Mouse (Mus musculus) kidney, embryonic 14.5 days (tissue): ENCODE data around the gene Upf3a. TPM values are rescaled to one million over a fixed set of nuclear protein-coding genes. Genes with fewer than 3 reads are reported as not detected.
A peak's percentile ranks its signal among the peaks of the same experiment; 100 is the strongest.
"Not testable (repeated sequence)": the region's sequence is repeated elsewhere in the genome, so short reads cannot be mapped to it uniquely, and the experiment has no call there.

Experiments used
- ATAC-seq: fragments of 200-750 bp; cut with Nextera tagmentation; 2 replicates; pipeline ENCODE4 v1.8.0; 2017; ENCODE audit warnings: moderate number of reproducible peaks, mild to moderate bottlenecking, moderate TSS enrichment, moderate library complexity; ENCODE audit not compliant: low FRiP score, low TSS enrichment
- H3K27ac ChIP-seq: fragments of 300-500 bp; sonication (generic); 2 replicates; pipeline ENCODE4 v1.5.1; 2014; ENCODE audit warnings: low read depth, mild to moderate bottlenecking, low read length, moderate library complexity, mixed read lengths
- H3K27me3 ChIP-seq: fragments of 300-500 bp; sonication (generic); 2 replicates; pipeline ENCODE4 v1.6.1; 2014; ENCODE audit warnings: mild to moderate bottlenecking, low read length; ENCODE audit not compliant: control insufficient read depth, insufficient read depth
- H3K36me3 ChIP-seq: fragments of 300-500 bp; sonication (generic); 2 replicates; pipeline ENCODE4 v1.6.1; 2014; ENCODE audit warnings: low read length, mixed read lengths; ENCODE audit not compliant: control insufficient read depth, insufficient read depth
- H3K4me1 ChIP-seq: fragments of 300-500 bp; sonication (generic); 2 replicates; pipeline ENCODE4 v1.6.1; 2014; ENCODE audit warnings: low read length, mixed read lengths; ENCODE audit not compliant: control insufficient read depth, insufficient read depth
- H3K4me2 ChIP-seq: fragments of 300-500 bp; sonication (generic); replicated peaks from 2 replicates; pipeline ENCODE4 v1.6.1; 2014; ENCODE audit warnings: low read depth, mild to moderate bottlenecking, low read length
- H3K4me3 ChIP-seq: fragments of 300-500 bp; sonication (generic); 2 replicates; pipeline ENCODE4 v1.5.1; 2014; ENCODE audit warnings: mild to moderate bottlenecking, low read length
- H3K9ac ChIP-seq: fragments of 300-500 bp; sonication (generic); 2 replicates; pipeline ENCODE4 v1.6.1; 2014; ENCODE audit warnings: low read depth, mild to moderate bottlenecking, low read length, moderate library complexity
- H3K9me3 ChIP-seq: fragments of 300-500 bp; sonication (generic); 2 replicates; pipeline ENCODE4 v1.6.1; 2016; ENCODE audit warnings: low read length; ENCODE audit not compliant: control insufficient read depth
- WGBS: fragments of 180-500 bp; shearing (Covaris S2); extraction: QIAGEN DNeasy Blood & Tissue Kit; methylation state at CpG from one replicate; pipeline ENCODE4 v1.1.7; 2014; 5-methylcytosine and 5-hydroxymethylcytosine counted together
- polyA plus RNA-seq: library from polyadenylated mRNA; unstranded; fragments of >200 nt; fragmentation: Nextera tagmentation; extraction: Ambion mirVana; gene quantifications from 2 replicates; pipeline ENCODE4 v1.2.1, GENCODE M21; 2014

Gene Upf3a
- 41.1 and 46.9 TPM in 2 replicates for polyA plus RNA-seq

GRCm38 (mm10) chr8:13785250-13785763, at the start of gene Upf3a:
Gene Upf3a, plus strand, starts transcription at chr8:13785615.
- peak; percentile 94 for ATAC-seq
- WGBS, result under 1% methylated on average over 44 of the region's 47 CpGs

GRCm38 (mm10) chr8:13740323-13740770, 45.1 kb upstream of the Upf3a start:
- no peaks in the 10 kb centered on the region for H3K36me3 ChIP-seq
- no peak overlapping the region for H3K9ac ChIP-seq
- H3K4me3 ChIP-seq, result no peak overlapping the region
- no peaks in the 10 kb centered on the region for H3K9me3 ChIP-seq
- no peak overlapping the region for H3K4me2 ChIP-seq
- peaks cover 4% of the 10 kb centered on the region; the same call in 1 of the 2 replicates for H3K4me1 ChIP-seq
- H3K27ac ChIP-seq, result peak overlapping the region; percentile 76
- peak; percentile 65; the same call in 1 of the 2 replicates for ATAC-seq
- 5% methylated on average over 6 of the region's 6 CpGs for WGBS
- H3K27me3 ChIP-seq, result no peaks in the 10 kb centered on the region

More at GRCm38 (mm10) chr8:13785250-13785763, at the start of gene Upf3a:
- no peaks in the 10 kb centered on the region for H3K9me3 ChIP-seq
- peaks cover 12% of the 10 kb centered on the region for H3K4me1 ChIP-seq
- peak within 1 kb of the TSS; percentile 94 for H3K9ac ChIP-seq
- H3K27me3 ChIP-seq, result no peaks in the 10 kb centered on the region
- H3K27ac ChIP-seq, result peak within 1 kb of the TSS; percentile 96
- peak within 1 kb of the TSS; percentile 69 for H3K4me3 ChIP-seq
- H3K36me3 ChIP-seq, result peaks cover 27% of the 10 kb centered on the region
- H3K4me2 ChIP-seq, result peak within 1 kb of the TSS; percentile 79

GRCm38 (mm10) chr8:13740817-13741613, 44.4 kb upstream of the Upf3a start:
- Histone ChIP-seq H3K4me2 (no peak overlapping the region), H3K27ac (peak overlapping the region; percentile 76), H3K9ac (no peak overlapping the region), H3K27me3 (no peaks in the 10 kb centered on the region), H3K4me1 (peaks cover 4% of the 10 kb centered on the region; the same call in 1 of the 2 replicates), H3K4me3 (no peak overlapping the region), H3K36me3 (no peaks in the 10 kb centered on the region), H3K9me3 (no peaks in the 10 kb centered on the region)
- ATAC-seq, result no peak
- 74% methylated on average over 7 of the region's 7 CpGs for WGBS

GRCm38 (mm10) chr8:13746212-13746611, 39.2 kb upstream of the Upf3a start:
- H3K4me1 ChIP-seq, result peaks cover 10% of the 10 kb centered on the region; the same call in 1 of the 2 replicates
- H3K27me3 ChIP-seq, H3K36me3 ChIP-seq, H3K4me2 ChIP-seq, H3K4me3 ChIP-seq, H3K27ac ChIP-seq, H3K9me3 ChIP-seq, H3K9ac ChIP-seq, ATAC-seq: not testable (repeated sequence)
- WGBS, result 89% methylated on average over 5 of the region's 6 CpGs

DNA sequence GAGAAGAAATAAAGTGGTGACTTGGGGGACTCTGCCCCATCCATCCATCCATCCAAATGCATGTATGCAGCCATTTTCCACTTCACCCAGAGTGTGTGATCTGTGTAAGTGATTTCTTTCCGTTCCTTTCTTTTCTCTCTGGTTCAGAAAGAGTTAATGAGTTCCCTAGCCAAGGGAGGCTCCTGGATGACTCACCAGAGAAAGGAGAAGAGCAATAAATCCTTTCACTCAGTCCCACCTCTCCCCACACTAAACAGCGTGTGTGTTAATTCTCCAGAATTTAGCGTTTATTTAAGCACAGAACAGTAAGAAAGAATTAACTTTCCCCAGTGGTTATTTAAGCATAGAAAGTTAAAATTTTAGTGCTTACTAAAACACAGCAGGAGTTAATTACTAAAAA, 37.8 kb upstream of the Upf3a start:
- no peaks in the 10 kb centered on the region for H3K27me3 ChIP-seq
- H3K4me2 ChIP-seq, result no peak overlapping the region
- WGBS, result 5% methylated on average over 3 of the region's 3 CpGs
- 0 out of 2 replicates have a peak overlapping the region, but pooled peaks have one; percentile 28 for H3K9ac ChIP-seq
- peak; percentile 71; the same call in 1 of the 2 replicates for ATAC-seq
- no peak overlapping the region for H3K4me3 ChIP-seq
- no peaks in the 10 kb centered on the region for H3K9me3 ChIP-seq
- peak overlapping the region; percentile 32; the same call in 1 of the 2 replicates for H3K27ac ChIP-seq
- H3K36me3 ChIP-seq, result no peaks in the 10 kb centered on the region
- H3K4me1 ChIP-seq, result peaks cover 10% of the 10 kb centered on the region; the same call in 1 of the 2 replicates

DNA sequence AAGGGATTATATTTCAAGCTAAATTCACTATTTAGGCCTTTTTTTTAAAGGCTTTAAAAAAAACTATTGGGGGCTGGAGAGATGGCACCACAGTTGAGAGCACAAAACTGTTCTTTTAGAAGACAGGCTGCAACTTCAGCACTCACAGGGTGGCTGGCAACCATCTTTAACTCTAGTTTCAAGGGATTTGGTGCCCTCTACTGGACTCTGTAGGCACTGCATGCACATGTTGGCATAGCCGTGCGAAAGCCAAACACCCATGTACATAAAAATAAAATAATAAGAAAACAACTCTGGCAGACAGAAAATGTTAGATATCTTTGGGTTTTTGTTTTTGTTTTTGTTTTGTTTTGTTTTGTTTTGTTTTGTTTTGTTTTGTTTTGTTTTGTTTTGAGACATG, 31.7 kb upstream of the Upf3a start:
- WGBS, result 20% methylated on average over 2 of the region's 2 CpGs
- ATAC-seq, result no peak
- Histone ChIP-seq H3K27ac (no peak overlapping the region), H3K4me2 (no peak overlapping the region), H3K4me3 (no peak overlapping the region), H3K9ac (no peak overlapping the region), H3K27me3 (no peaks in the 10 kb centered on the region), H3K4me1 (peaks cover 3% of the 10 kb centered on the region), H3K9me3 (no peaks in the 10 kb centered on the region), H3K36me3 (no peaks in the 10 kb centered on the region)

GRCm38 (mm10) chr8:13756480-13756879, 28.9 kb upstream of the Upf3a start:
- H3K4me1 ChIP-seq, result peaks cover 11% of the 10 kb centered on the region
- H3K27ac ChIP-seq, result no peak overlapping the region
- no peak overlapping the region for H3K9ac ChIP-seq
- H3K4me2 ChIP-seq, result no peak overlapping the region
- H3K36me3 ChIP-seq, result peaks cover 13% of the 10 kb centered on the region
- no peak for ATAC-seq
- no peaks in the 10 kb centered on the region for H3K27me3 ChIP-seq
- WGBS, result 64% methylated on average over 7 of the region's 7 CpGs
- no peak overlapping the region for H3K4me3 ChIP-seq
- no peaks in the 10 kb centered on the region for H3K9me3 ChIP-seq

- Histone ChIP-seq H3K9ac (peak within 1 kb of the TSS; percentile 96), H3K27me3 (no peaks in the 10 kb centered on the region), H3K4me3 (peak within 1 kb of the TSS; percentile 99), H3K4me1 (peaks cover 11% of the 10 kb centered on the region), H3K4me2 (peak within 1 kb of the TSS; percentile 64), H3K9me3 (no peaks in the 10 kb centered on the region), H3K27ac (peak within 1 kb of the TSS; percentile 83; the same call in 1 of the 2 replicates), H3K36me3 (peaks cover 19% of the 10 kb centered on the region)
- WGBS, result 14% methylated on average over 25 of the region's 40 CpGs
- ATAC-seq, result peak; percentile 97
Measured at GRCm38 (mm10) chr8:13756982-13757804, 28.2 kb upstream of the Upf3a start, which contains the start of gene Cdc16. Gene Cdc16, plus strand, starts transcription at chr8:13757676.
